Mouse (Mus musculus) large intestine, adult 2 months (tissue): ENCODE data around the gene Cracr2b. TPM values are rescaled to one million over a fixed set of nuclear protein-coding genes. Genes with fewer than 3 reads are reported as not detected.

Experiments
- DNase-seq: peaks from one replicate; pipeline ENCODE4 v3.0.0-alpha.2; 2012; ENCODE audit warnings: low read depth, low spot score
- WGBS: fragments of 180-500 bp; shearing (Covaris S2); methylation state at CpG from one replicate; pipeline ENCODE4 v1.1.7; 2018; 5-methylcytosine and 5-hydroxymethylcytosine counted together
- polyA plus RNA-seq: library from polyadenylated mRNA; depleted of rRNA; stranded (reverse); fragments of >200 nt; gene quantifications from 2 replicates; pipeline ENCODE4 v1.2.3, GENCODE M21; 2012

The Cracr2b gene
- polyA plus RNA-seq, 1 experiment: 41.4 TPM

DNA sequence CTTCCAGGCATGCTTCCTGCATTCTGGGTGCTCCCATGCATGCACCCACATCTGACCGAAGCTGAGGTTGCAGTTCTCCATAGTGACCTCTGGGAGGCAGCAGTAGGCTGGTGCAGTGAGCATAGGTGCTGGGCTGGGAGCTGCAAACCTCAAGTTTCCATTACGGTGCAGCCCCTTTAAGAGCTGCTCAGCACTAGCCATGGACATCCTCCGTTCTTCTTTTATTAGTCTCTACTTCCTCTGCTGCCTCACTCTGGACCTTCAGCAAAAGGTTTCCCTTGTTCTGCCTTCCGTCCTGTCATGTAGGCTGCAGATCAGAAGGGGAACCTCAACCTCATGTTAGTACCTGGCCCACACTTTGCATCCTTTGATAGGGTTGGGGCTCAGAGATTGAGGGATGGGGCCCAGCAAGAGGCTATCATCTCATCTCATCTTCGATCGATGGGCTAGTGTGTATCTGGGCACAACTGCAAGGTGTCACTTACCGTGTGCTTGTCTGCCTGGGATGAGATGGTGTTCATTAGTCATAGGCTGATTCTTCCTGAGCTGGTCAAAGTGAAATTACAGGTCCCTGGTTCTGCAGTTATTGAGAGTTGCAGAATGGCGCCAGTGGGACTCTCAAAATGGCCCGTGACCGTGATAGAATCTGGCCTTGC is 20.1 kb downstream of the Cracr2b start:
- no peak for DNase-seq
- 12% methylated on average over 10 of the region's 10 CpGs for WGBS

DNA sequence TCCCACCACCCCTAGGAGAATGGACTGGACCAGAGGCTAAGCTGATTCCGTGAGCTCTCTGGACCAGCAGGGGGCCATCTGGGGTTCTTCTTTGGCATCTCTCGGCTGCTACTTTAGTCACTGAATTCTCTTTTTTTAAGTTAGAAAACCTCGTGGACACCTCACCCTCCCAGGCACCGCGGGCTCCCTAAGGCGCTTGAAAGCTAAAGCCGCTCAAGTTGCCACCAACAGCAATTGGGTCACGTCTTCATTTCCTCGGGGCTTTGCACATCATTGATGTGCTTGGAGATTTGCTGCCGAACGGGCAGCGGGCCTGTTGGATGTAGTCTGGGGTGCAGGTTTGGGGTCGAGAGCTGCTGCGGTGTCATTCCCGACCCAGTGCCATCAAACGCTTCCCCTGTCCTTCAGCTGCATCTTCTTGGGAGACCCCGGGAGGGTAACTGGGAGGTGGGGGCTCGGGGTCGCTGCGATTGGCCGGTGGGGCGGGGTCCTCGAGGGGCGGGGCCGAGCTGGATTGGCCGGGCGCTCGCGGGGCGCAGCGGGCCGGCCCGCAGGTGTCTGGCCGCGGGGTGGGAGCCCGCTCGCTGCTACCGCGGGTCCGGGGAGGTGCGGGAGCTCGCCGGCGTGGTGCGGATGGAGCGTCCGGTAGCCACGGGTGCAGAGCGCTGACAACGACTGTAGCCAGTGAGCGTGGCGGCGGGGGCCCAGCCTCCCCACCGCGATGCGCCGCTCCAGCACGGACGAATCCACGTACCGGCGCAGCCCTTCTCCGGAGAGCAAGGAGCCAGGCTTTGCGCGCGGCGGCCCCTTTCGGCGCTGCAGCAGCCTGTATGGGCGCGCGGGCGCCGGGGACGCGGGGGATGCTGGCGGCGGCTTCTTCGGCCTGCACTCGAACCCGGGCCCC is 20.9 kb downstream of the Cracr2b start:
- no peak for DNase-seq

DNA sequence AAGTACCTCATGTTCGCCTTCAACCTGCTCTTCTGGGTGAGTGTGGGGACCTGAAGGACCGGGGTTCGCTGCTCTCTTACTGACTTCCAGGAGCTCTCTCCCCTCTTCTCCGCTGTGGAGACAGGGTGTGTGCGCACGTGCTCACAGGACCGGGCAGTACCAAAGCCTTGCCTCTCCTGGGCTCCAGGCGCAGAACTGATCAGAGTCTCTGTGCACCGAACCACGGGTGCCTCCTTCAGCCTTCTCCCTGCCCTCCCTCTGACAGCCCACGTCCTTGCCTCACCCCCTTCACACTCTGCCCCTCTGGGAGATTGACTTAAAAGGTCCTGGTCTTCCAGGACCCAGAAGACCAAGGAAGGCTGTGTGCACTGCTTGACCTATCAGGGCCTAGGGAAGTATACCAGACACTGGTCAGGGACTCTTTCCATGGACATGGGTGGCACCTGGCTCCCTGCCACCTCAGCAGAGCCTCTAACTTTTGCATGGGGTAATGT is 21.7 kb downstream of the Cracr2b start:
- WGBS: 30% methylated on average over 11 of the region's 11 CpGs
- no peak for DNase-seq

More for the DNA sequence above, 20.9 kb downstream of the Cracr2b start:
- 2% methylated on average over 81 of the region's 81 CpGs for WGBS

DNA sequence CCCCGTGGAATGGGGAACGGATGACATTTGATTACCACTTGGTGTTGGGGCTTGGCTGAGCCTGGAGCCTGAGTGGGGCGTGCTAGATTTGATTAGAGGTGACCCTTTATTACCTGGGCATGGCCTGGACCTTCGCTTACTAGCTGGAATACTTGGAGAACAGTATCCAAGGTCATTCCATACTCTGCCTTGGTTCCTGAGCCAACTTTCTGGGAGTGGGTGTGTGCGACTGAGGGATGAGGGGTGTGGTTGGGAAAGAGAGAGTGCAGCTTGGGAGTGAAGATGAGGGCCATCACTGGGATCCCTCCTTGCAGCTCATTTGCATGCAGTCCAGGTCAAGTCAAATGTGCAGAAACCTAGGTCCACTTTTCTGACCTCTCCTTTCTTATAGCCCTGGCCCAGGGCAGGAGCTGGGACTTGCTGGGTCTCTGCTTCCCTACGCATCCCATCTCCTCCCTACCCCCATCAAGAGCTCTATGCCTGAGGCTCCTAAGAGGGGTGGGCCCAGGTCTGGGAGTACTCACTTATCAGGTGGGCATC is 22.3 kb downstream of the Cracr2b start:
- 56% methylated on average over 6 of the region's 6 CpGs for WGBS
- DNase-seq: no peak

DNA sequence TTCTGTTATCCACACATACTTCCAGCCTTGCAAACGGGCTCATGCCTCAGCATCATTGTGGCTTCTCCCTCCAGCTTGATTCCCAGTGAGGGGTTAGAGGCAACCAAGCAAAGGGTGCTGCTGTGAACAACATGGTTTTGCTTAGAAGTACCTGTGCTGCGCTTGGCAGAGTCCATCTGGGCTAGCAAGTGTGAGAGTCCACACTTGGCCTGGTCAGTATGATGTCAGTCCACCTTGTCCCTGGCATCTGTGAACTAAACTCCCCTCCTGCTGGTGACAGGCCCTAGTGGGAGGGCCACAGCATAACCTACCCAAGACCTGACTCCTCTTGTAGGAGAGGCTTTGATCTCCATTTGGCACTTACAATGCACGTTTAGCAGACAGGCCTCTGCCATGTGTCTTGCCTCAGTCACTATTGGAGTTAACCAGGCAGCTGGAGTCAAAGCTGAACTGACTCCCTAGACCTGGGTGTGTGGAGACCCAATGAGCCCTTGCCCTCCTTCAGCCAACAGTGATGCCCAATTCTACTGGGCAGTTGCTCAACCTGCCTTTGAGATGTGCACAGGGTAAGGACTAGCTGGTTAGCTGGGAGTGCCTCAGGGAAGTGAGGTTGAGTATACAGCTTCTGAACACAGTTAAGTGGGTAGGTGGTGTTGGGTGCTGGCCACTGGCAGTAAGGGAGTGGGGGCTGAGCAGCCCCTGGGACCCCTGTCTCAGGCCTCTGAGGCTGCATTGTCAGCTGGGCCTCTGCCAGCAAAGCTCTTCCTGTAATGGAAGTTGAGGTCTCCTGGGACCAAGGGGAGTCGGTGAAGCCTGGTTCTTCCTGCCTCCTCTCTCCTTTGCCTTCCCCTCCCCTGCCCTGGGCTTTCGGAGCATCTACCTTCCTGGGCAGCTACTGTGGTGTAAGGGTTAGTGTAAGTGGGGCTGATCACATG is 23.6 kb downstream of the Cracr2b start:
- no peak for DNase-seq
- 80% methylated on average over 5 of the region's 5 CpGs for WGBS

DNA sequence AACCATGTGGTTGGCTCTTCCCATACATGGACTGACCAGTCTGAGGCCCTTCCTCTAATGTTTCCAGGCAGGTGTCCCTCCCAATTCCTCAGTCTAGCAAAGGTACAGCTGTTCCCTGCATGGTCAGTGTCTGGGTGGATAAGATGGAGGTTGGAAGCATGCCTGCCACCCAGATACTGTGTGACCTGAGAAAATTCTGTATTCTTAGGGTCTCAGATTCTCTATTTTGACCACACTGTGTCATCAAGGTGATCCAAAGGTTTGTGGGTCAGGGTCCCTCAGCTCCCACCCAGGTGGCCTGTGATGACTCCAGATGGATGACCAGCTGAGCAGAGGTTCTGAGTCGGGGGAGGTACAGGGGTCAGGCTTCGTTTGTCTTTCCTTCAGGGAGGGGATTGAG is 24.3 kb downstream of the Cracr2b start:
- 86% methylated on average over 2 of the region's 2 CpGs for WGBS

DNA sequence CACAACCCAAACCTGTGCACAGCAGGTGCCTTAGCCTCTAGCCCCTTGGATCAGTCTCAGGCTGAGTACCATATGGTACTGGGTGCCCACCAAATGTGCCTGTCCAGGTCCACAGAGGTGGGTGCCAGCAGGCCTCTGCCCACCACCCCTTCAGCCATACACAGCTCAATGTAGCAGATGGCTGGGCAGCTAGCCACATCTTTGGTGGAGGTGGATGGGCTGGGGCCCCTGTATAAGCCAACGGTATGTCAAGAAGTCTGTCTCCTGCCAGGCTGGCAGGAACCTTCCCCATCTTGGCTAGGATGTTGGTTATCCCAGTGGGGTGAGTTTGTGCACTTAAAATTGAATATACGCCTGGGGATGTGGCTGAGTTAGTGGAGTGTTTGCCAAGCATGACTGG is 24.7 kb downstream of the Cracr2b start:
- 84% methylated on average over 2 of the region's 2 CpGs for WGBS
- DNase-seq: no peak

More for the DNA sequence above, 24.3 kb downstream of the Cracr2b start:
- no peak for DNase-seq

DNA sequence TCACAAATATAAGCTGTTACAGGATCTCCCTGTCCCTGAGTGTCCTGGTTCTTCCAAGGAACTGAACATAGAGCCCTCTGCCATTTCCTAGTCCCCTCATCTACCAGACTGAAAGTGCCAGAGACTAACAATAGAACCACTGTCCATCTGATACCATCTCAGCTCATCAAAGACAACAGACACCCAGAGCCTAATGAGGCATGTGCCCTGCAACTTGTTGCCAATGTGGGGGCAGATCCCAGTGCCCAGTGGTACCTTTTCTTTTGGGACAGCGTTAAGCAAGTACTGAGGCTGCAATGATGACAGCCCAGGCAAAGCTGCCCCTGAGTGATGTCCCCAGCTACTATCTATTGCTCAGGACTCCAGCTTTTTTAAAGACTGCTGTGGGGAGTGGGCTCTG is 25.3 kb downstream of the Cracr2b start:
- 91% methylated on average over 1 of the region's 1 CpGs for WGBS
- DNase-seq: no peak

DNA sequence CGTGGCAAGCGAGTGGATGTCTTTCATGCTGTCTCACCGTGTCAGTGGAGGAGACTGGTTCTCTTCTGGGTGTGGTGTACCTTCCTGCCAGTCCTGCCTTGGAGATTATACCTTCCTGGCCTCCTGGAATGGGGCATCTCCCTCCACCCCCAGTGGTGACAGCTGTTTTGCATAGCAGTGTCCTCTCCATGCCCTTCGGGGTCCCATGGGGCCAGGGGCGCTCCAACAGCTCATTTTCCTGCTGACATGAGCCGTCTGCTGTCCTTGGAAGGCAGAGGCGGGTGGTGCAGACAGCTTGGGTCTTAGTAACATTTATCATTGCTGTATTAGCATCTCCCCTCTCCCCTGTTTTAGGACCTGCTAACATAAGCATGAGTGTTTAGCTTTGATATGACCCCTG is 26.2 kb downstream of the Cracr2b start:
- DNase-seq: no peak
- WGBS: 81% methylated on average over 7 of the region's 7 CpGs

DNA sequence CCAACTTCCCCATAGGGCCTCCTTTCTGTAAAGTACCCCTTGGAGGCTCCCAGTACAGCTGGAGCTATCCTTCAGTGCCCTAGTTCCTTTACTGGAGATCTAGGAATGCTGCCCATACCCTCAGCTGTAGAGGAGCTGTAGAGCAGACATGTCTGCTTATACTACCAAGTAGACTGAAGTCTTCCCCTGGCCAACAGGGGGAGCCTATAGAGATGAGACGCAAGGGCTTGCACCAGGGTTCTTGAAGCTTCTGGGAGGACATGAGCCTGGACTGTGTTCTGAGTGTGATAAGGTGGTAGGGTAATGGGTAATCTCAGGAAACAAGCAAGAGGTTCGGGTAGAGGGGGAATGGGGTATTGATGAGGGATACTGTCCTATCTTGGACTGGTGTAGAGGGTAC is 30.3 kb downstream of the Cracr2b start:
- WGBS: 80% methylated on average over 2 of the region's 2 CpGs
- DNase-seq: no peak

DNA sequence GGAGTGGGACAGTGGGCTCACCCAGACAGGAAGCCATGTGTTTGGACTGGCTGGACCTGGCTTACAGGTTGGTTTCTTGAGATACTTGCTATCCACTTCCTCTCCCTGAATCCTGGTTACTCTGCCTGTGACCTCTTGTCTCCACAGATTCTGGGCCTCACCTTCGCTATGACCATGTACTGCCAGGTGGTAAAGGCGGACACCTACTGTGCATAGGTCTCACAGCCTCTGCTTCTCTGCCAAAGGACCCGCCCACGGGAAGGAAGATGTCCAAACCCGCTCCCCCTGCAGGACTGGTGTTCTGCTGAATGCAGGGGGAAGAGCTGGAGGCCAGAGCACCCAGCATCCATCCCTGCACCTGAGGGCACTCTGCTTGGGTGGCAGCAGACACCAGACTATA is 31.8 kb downstream of the Cracr2b start:
- WGBS: 80% methylated on average over 5 of the region's 5 CpGs
- no peak for DNase-seq

DNA sequence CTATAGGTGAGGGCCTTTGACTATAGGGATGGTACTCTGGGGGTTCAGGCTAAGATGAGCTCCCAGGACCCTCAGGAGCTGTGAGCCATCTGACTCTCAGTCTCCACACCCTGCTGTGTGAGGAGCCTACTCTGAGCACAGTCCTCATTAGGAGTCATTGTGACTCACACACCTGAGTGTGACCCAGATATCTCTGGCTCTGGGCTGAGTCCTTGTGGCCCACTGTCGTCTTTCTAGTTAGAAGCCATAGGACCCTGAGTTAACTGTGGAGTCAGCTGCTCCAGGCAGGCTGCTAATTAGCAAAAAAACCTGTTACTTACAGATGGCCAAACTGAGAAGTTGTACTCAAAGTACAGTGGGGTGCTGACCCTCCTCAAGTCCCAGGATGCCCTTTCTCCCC is 32.8 kb downstream of the Cracr2b start:
- no peak for DNase-seq
- WGBS: 89% methylated on average over 1 of the region's 1 CpGs

DNA sequence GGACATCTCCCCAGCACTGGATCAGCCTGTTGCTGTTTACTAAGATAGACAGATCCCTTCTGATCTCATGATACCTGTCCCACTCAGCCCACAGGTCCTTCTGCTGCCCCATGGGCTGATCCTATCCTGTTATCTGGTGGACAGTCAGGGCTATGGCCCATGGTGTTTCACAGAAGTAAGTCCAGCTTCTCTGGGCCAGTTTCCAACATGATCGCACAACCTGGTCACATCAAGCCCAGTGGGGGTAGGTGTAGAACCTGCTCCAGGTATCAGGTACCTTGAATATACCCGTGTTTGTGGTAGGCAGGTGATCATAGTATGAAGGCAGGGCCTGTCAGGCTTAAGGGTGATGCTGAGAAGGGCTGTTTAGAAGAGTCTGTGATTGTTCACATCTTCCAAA is 34.5 kb downstream of the Cracr2b start:
- WGBS: 88% methylated on average over 2 of the region's 2 CpGs
- DNase-seq: no peak

DNA sequence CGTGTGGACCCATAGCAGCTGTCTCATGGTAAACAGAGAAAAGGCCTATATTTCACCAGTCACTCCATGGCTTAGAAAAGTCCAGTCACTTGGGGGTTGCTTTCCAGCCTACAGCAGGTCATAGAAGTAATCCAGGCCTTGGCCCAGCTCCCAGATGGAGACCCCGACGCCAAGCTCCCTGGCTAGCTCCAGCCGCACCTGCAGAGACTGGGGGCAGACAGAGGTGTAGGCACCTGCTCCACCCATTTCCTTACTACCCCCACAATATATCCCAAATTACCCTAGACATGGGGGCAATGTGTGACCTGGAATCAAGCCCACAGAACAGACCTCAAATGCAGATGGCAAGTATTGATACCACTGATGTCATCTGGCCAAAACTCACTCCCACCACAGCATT is 35.0 kb downstream of the Cracr2b start:
- no peak for DNase-seq
- 79% methylated on average over 4 of the region's 4 CpGs for WGBS

DNA sequence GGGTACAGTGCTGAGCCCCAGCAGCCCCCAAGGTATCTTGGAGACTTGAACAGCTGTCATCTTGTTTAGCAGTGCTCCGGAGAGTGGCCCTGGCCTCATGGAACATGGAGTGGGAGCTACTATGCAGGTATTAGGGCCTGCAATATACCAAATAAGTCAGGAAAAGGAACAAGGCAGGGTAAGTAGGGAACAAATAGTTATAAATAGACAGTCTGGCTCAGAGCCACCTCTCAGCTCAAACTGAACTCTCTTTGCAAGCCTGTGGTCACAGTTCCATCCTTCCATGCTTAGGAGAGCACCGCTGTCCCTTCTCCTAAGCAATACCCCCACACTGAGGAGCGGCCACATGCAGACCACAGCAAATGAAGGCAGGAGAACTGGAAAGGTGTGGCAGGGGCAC is 36.7 kb downstream of the Cracr2b start:
- no peak for DNase-seq
- 84% methylated on average over 3 of the region's 3 CpGs for WGBS

DNA sequence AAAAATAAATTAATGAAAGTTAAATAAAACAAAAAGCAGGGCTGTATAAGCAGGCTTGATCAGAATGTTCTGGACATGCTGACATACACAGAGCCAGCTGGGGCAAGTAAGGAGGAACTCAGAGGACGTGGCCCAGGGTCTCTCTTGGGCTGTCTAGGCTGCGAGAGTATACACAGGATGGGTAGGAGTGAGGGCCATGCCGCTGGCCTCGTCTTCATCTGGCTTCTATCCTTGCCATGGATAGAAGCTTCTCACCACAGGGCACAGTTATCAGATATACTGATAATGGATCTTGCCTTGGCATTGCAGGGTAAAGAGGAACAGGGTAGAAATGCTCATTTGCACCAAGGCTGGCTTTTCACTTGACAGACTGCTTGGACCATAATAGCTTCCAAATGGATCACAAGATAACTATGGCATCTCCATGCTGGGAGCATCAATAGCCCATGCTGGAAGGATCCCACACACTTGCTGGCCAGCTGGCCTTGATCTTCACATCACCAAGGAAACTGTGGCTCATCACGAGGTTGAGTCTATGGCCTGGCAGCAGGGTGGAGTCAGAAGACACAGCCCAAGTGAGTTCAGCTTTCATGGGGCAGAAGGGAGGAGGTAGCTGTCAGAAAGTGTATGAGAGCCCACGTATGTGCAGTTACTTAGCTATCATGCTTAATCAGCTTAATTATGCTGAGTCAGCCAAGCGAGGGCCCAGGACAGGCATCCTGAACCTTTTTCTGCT is 41.1 kb downstream of the Cracr2b start:
- WGBS: 87% methylated on average over 7 of the region's 7 CpGs
- DNase-seq: no peak

DNA sequence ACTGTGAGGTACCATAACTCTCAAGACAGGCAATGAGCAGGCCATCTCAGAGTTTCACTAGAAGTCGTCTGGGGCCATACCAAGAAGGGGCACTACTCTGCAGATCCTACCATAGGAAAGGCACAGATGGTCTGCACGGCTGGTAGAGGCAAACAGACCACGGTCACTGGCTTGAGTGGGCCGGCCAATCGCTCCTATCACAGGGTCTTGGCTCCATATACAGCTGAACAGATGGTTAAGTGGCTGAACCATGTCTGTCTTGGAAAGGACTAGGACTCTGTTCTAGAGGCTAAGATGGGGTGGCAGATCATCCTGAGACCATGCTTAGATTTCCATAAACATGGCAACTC is 41.6 kb downstream of the Cracr2b start:
- WGBS: 94% methylated on average over 5 of the region's 5 CpGs

DNA sequence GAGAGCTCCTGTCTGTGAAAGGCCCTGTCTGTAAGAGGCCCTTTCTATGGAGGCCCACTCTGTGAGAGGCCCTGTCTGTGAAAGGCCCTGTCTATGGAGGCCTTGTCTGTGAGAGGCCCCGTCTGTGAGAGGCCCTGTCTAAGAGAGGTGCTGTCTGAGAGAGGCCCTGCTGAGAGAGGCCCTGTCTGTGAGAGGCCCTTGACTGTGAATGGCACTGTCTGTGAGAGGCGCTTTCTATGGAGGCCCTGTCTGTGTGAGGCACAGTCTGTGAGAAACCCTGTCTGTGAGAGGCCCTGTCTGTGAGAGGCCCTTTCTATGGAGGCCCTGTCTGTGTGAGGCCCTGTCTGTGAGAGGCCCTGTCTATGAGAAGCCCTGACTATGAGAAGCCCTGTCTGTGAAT is 45.4 kb downstream of the Cracr2b start:
- DNase-seq: no peak
- 93% methylated on average over 2 of the region's 2 CpGs for WGBS

More for the DNA sequence above, 41.6 kb downstream of the Cracr2b start:
- no peak for DNase-seq

DNA sequence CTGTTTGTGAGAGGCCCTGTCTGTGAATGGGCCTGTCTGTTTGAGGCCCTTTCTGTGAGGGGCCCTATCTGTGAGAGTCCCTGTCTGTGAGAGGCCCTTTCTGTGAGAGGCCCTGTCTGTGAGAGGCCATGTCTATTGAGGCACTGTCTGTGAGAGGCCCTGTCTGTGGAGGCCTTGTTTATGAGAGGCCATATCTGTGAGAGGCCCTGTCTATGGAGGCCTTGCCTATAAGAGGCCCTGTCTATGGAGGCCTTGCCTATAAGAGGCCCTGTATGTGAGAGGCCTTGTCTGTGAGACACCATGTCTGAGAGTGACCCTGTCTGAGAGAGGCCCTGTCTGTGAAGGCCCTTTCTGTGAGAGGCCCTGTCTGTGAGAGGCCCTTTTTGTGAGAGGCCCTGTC is 47.3 kb downstream of the Cracr2b start:
- no peak for DNase-seq
